Mouse (Mus musculus): Measurements from ENCODE around the gene Bmx. TPM values are rescaled to one million over a fixed set of nuclear protein-coding genes. Genes with fewer than 3 reads are reported as not detected.

Gene Bmx
- polyA plus RNA-seq, 1 experiment from 2014 or later, result 0.27 TPM

- no peaks in the 10 kb centered on the region; the same call in 1 of the 2 replicates for H3K27me3 ChIP-seq (replicated peaks; ENCODE audit: control insufficient read depth, insufficient read depth, low read length)
- no peak overlapping the region for H3K27ac ChIP-seq (ENCODE audit: low read depth, low read length)
- peak; percentile 72 for ATAC-seq (replicated peaks; ENCODE audit: low FRiP score)
- whole genome bisulfite sequencing, result 81% methylated on average over 2 of the region's 2 CpGs
- no peaks in the 10 kb centered on the region for H3K4me1 ChIP-seq (replicated peaks; ENCODE audit: control insufficient read depth, insufficient read depth, low read length)
- H3K9me3 ChIP-seq (ENCODE audit: control insufficient read depth, low read length), result no peaks in the 10 kb centered on the region
- H3K36me3 ChIP-seq (ENCODE audit: control insufficient read depth, insufficient read depth, low read length), result no peaks in the 10 kb centered on the region
- H3K4me2 ChIP-seq, result no peak overlapping the region
- H3K4me3 ChIP-seq (ENCODE audit: low read depth, low read length), result no peak overlapping the region
- no peak overlapping the region for H3K9ac ChIP-seq (ENCODE audit: low read depth, low read length)
- no peak for DNase-seq (ENCODE audit: low spot score)
Observed at GRCm38 (mm10) chrX:164197679-164198078, 60.3 kb downstream of the Bmx start.

GRCm38 (mm10) chrX:164189880-164190279 lies 68.1 kb downstream of the Bmx start:
- Histone ChIP-seq H3K4me2 (no peak overlapping the region), H3K9me3 (ENCODE audit: control insufficient read depth, low read length) (no peaks in the 10 kb centered on the region), H3K27me3 (replicated peaks; ENCODE audit: control insufficient read depth, insufficient read depth, low read length) (no peaks in the 10 kb centered on the region; the same call in 1 of the 2 replicates), H3K27ac (ENCODE audit: low read depth, low read length) (no peak overlapping the region), H3K4me3 (ENCODE audit: low read depth, low read length) (no peak overlapping the region), H3K4me1 (replicated peaks; ENCODE audit: control insufficient read depth, insufficient read depth, low read length) (no peaks in the 10 kb centered on the region), H3K9ac (ENCODE audit: low read depth, low read length) (no peak overlapping the region), H3K36me3 (ENCODE audit: control insufficient read depth, insufficient read depth, low read length) (no peaks in the 10 kb centered on the region)
- DNase-seq (ENCODE audit: low spot score), result no peak
- ATAC-seq (replicated peaks; ENCODE audit: low FRiP score), result no peak

GRCm38 (mm10) chrX:164183844-164184243 lies 74.1 kb downstream of the Bmx start:
- Histone ChIP-seq H3K36me3 (ENCODE audit: control insufficient read depth, insufficient read depth, low read length) (no peaks in the 10 kb centered on the region), H3K4me1 (replicated peaks; ENCODE audit: control insufficient read depth, insufficient read depth, low read length) (no peaks in the 10 kb centered on the region), H3K27me3 (replicated peaks; ENCODE audit: control insufficient read depth, insufficient read depth, low read length) (no peaks in the 10 kb centered on the region), H3K4me3 (ENCODE audit: low read depth, low read length) (no peak overlapping the region), H3K9me3 (ENCODE audit: control insufficient read depth, low read length) (no peaks in the 10 kb centered on the region), H3K27ac (ENCODE audit: low read depth, low read length) (no peak overlapping the region), H3K9ac (ENCODE audit: low read depth, low read length) (no peak overlapping the region), H3K4me2 (no peak overlapping the region)
- WGBS, result 40% methylated on average over 3 of the region's 3 CpGs
- ATAC-seq (replicated peaks; ENCODE audit: low FRiP score) (no peak), DNase-seq (ENCODE audit: low spot score) (no peak)

DNA sequence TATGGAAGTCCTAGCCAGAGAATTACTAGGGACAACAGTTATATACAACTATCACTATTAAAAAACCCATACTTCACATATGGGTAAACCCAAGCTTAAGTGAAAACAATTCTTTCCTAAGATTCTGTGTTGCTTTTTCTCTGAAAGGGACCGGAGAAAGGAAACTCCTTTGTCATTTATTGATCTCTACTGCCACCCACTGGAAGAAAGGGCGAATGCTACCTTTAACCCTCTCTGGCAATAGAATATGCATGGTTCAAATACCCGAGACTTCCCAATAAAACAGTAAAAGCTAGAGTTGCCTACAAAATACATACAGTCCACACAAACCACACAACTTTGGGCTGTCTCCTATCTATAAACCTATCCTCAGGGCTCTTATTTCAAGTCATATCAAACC lies 78.2 kb downstream of the Bmx start:
- 14% methylated on average over 3 of the region's 3 CpGs for WGBS
- no peaks in the 10 kb centered on the region for H3K27me3 ChIP-seq (replicated peaks; ENCODE audit: control insufficient read depth, insufficient read depth, low read length)
- H3K4me2 ChIP-seq, result no peak overlapping the region
- H3K9ac ChIP-seq (ENCODE audit: low read depth, low read length), result no peak overlapping the region
- DNase-seq (ENCODE audit: low spot score), result no peak
- no peaks in the 10 kb centered on the region for H3K4me1 ChIP-seq (replicated peaks; ENCODE audit: control insufficient read depth, insufficient read depth, low read length)
- H3K9me3 ChIP-seq (ENCODE audit: control insufficient read depth, low read length), result no peaks in the 10 kb centered on the region
- no peak overlapping the region for H3K27ac ChIP-seq (ENCODE audit: low read depth, low read length)
- ATAC-seq (replicated peaks; ENCODE audit: low FRiP score), result 0 out of 2 replicates have a peak, but pooled peaks have one; percentile 15
- no peaks in the 10 kb centered on the region for H3K36me3 ChIP-seq (ENCODE audit: control insufficient read depth, insufficient read depth, low read length)
- H3K4me3 ChIP-seq (ENCODE audit: low read depth, low read length), result no peak overlapping the region

GRCm38 (mm10) chrX:164178856-164179255 lies 79.1 kb downstream of the Bmx start:
- no peaks in the 10 kb centered on the region for H3K36me3 ChIP-seq (ENCODE audit: control insufficient read depth, insufficient read depth, low read length)
- no peaks in the 10 kb centered on the region for H3K9me3 ChIP-seq (ENCODE audit: control insufficient read depth, low read length)
- no peak for DNase-seq (ENCODE audit: low spot score)
- H3K27me3 ChIP-seq (replicated peaks; ENCODE audit: control insufficient read depth, insufficient read depth, low read length), result no peaks in the 10 kb centered on the region
- 68% methylated on average over 2 of the region's 2 CpGs for WGBS
- no peak for ATAC-seq (replicated peaks; ENCODE audit: low FRiP score)
- H3K4me3 ChIP-seq (ENCODE audit: low read depth, low read length), result no peak overlapping the region
- no peak overlapping the region for H3K9ac ChIP-seq (ENCODE audit: low read depth, low read length)
- no peak overlapping the region for H3K27ac ChIP-seq (ENCODE audit: low read depth, low read length)
- no peaks in the 10 kb centered on the region for H3K4me1 ChIP-seq (replicated peaks; ENCODE audit: control insufficient read depth, insufficient read depth, low read length)
- H3K4me2 ChIP-seq, result no peak overlapping the region

DNA sequence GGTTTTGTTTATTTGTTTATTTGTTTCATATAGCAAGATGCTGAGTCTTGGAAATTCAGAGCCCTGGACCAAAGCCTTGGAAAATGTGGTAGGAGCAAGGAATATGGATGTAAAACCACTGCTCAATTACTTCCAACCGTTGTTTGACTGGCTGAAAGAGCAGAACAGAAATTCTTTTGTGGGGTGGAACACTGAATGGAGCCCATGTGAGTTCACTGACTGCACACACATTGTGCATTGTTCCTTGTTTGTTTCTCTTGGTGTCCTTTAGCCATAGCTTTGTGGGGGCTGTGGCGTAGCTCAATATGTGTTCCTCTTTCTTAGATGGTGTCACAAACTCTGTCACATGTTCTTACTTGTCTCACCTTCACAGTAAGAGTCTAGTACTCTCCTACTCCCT lies 82.2 kb downstream of the Bmx start:
- no peak overlapping the region for H3K4me2 ChIP-seq
- H3K36me3 ChIP-seq (ENCODE audit: control insufficient read depth, insufficient read depth, low read length), result no peaks in the 10 kb centered on the region

DNA sequence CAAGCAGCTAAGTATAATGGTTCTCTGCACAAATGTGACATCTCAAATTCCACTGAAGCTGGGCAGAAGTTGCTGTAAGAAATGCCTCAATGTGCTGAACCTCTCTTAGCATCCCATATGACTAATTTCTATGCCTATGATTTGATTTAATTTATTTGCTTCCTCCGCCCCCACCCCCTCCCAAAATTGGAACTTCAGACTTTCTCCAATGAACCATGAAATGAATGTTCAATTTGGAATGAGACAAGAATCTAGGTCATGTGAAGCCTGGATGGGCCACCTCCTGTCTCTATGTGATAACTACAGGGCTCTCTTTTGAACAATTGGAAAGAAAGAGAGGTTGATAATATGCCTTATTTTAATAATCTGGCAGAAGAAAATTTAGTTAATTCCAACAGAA lies 82.7 kb downstream of the Bmx start:
- 83% methylated on average over 1 of the region's 1 CpGs for WGBS
- no peak for DNase-seq (ENCODE audit: low spot score)
- ATAC-seq (replicated peaks; ENCODE audit: low FRiP score), result no peak
- H3K4me3 ChIP-seq (ENCODE audit: low read depth, low read length), result no peak overlapping the region
- H3K36me3 ChIP-seq (ENCODE audit: control insufficient read depth, insufficient read depth, low read length), result no peaks in the 10 kb centered on the region
- H3K9me3 ChIP-seq (ENCODE audit: control insufficient read depth, low read length), result no peaks in the 10 kb centered on the region
- H3K27ac ChIP-seq (ENCODE audit: low read depth, low read length), result no peak overlapping the region
- no peak overlapping the region for H3K9ac ChIP-seq (ENCODE audit: low read depth, low read length)
- no peaks in the 10 kb centered on the region for H3K27me3 ChIP-seq (replicated peaks; ENCODE audit: control insufficient read depth, insufficient read depth, low read length)
- H3K4me2 ChIP-seq, result no peak overlapping the region
- no peaks in the 10 kb centered on the region for H3K4me1 ChIP-seq (replicated peaks; ENCODE audit: control insufficient read depth, insufficient read depth, low read length)

More for the DNA sequence above, 82.2 kb downstream of the Bmx start:
- ATAC-seq (replicated peaks; ENCODE audit: low FRiP score) (no peak), DNase-seq (ENCODE audit: low spot score) (no peak)
- no peak overlapping the region for H3K9ac ChIP-seq (ENCODE audit: low read depth, low read length)
- no peak overlapping the region for H3K27ac ChIP-seq (ENCODE audit: low read depth, low read length)
- H3K9me3 ChIP-seq (ENCODE audit: control insufficient read depth, low read length), result no peaks in the 10 kb centered on the region
- H3K27me3 ChIP-seq (replicated peaks; ENCODE audit: control insufficient read depth, insufficient read depth, low read length), result no peaks in the 10 kb centered on the region
- WGBS, result 65% methylated on average over 2 of the region's 2 CpGs
- H3K4me3 ChIP-seq (ENCODE audit: low read depth, low read length), result no peak overlapping the region
- no peaks in the 10 kb centered on the region for H3K4me1 ChIP-seq (replicated peaks; ENCODE audit: control insufficient read depth, insufficient read depth, low read length)

DNA sequence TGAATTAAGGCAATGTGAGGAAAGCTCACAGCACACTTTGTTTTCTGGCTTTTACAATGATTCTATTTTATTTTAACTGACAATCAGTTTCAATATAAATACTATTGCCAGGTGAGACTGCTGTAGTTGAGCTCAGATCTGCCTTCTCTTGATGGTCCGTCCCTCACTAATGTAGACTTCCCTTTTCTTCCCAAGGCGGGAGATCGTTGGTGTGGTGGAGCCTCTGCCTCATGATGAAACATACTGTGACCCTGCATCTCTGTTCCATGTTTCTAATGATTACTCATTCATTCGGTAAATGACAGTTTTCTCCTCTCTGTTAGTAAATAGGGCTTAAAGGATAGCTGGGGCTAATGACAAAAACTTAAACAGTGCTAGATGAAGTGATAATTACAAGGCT lies 84.1 kb downstream of the Bmx start:
- no peak for ATAC-seq (replicated peaks; ENCODE audit: low FRiP score)
- WGBS, result 68% methylated on average over 4 of the region's 4 CpGs
- DNase-seq (ENCODE audit: low spot score), result no peak
- H3K9ac ChIP-seq (ENCODE audit: low read depth, low read length), result no peak overlapping the region
- no peak overlapping the region for H3K4me2 ChIP-seq
- H3K4me3 ChIP-seq (ENCODE audit: low read depth, low read length), result no peak overlapping the region
- H3K27me3 ChIP-seq (replicated peaks; ENCODE audit: control insufficient read depth, insufficient read depth, low read length), result no peaks in the 10 kb centered on the region; the same call in 1 of the 2 replicates
- no peak overlapping the region for H3K27ac ChIP-seq (ENCODE audit: low read depth, low read length)
- no peaks in the 10 kb centered on the region for H3K36me3 ChIP-seq (ENCODE audit: control insufficient read depth, insufficient read depth, low read length)
- H3K9me3 ChIP-seq (ENCODE audit: control insufficient read depth, low read length), result no peaks in the 10 kb centered on the region
- no peaks in the 10 kb centered on the region for H3K4me1 ChIP-seq (replicated peaks; ENCODE audit: control insufficient read depth, insufficient read depth, low read length)

- WGBS, result 69% methylated on average over 2 of the region's 2 CpGs
- Histone ChIP-seq H3K4me2 (no peak overlapping the region), H3K36me3 (ENCODE audit: control insufficient read depth, insufficient read depth, low read length) (no peaks in the 10 kb centered on the region), H3K27me3 (replicated peaks; ENCODE audit: control insufficient read depth, insufficient read depth, low read length) (no peaks in the 10 kb centered on the region; the same call in 1 of the 2 replicates), H3K27ac (ENCODE audit: low read depth, low read length) (no peak overlapping the region), H3K9me3 (ENCODE audit: control insufficient read depth, low read length) (no peaks in the 10 kb centered on the region), H3K4me1 (replicated peaks; ENCODE audit: control insufficient read depth, insufficient read depth, low read length) (no peaks in the 10 kb centered on the region), H3K4me3 (ENCODE audit: low read depth, low read length) (no peak overlapping the region), H3K9ac (ENCODE audit: low read depth, low read length) (no peak overlapping the region)
- ATAC-seq (replicated peaks; ENCODE audit: low FRiP score), result no peak
- no peak for DNase-seq (ENCODE audit: low spot score)
Observed at GRCm38 (mm10) chrX:164171034-164171433, 87.0 kb downstream of the Bmx start.

All from liver, embryonic 11.5 days (tissue).